Mouse (Mus musculus) spleen, adult 2 months (tissue): ENCODE results near the gene Ebf3.

ENCODE experiments used
- CTCF ChIP-seq: fragments of 200-500 bp; IDR thresholded peaks from 2 replicates; pipeline ENCODE4 v1.5.1; 2011; ENCODE audit warnings: mild to moderate bottlenecking, inconsistent platforms; ENCODE audit not compliant: insufficient read depth, insufficient read length, insufficient replicate concordance; ENCODE audit errors: extremely low read depth
- POLR2A ChIP-seq: fragments of 200-500 bp; IDR thresholded peaks from 2 replicates; pipeline ENCODE4 v1.6.1; 2011; ENCODE audit warnings: low read depth, low read length, inconsistent platforms

DNA sequence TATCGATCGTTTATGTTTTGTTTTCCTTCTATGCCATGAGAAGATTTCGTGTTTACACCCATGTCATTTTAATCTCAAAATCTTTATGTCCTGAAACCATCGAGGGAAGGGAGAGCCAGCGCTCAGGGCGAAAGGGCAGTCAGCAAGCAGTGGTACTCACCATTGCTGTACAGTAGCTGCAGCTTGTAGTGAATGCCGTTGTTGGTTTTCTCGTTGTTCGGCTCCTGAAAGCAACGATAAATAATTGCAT, 1.4 kb downstream of the Ebf3 start:
- TF ChIP-seq CTCF (no peak), POLR2A (no peak)
